Comparison of ENCODE assay signal across 12 mouse cellular contexts in genomic region chr11:63785281-63785886, GRCm38 (mm10).
DNase-seq lines count a peak whose midpoint lies in the region; ATAC-seq and TF ChIP-seq lines count a peak whose summit lies in the region.
"Had no signal": no experiment of that assay in that cellular context is flagged by ENCODE, and none has a peak within 500 bp of the region (broad histone marks: within the 10 kb centered on the region; RNA-seq: fewer than 3 reads in every experiment).

No protein-coding gene starts in this region.

- no peak overlapping the region for H3K27ac ChIP-seq in hindbrain, postnatal 0 days
- H3K27ac ChIP-seq: embryonic facial prominence, embryonic 15.5 days had no signal

- no peaks in the 10 kb centered on the region for H3K9me3 ChIP-seq in hindbrain, postnatal 0 days (ENCODE audit: low read length)
- H3K9me3 ChIP-seq: embryonic facial prominence, embryonic 15.5 days had no signal

- no peak overlapping the region for H3K9ac ChIP-seq in hindbrain, postnatal 0 days (replicated peaks; ENCODE audit: low read length)
- H3K9ac ChIP-seq: embryonic facial prominence, embryonic 15.5 days had no signal

- peak; percentile 7; the same call in 1 of the 2 replicates for ATAC-seq in hindbrain, postnatal 0 days

- WGBS in hindbrain, postnatal 0 days = 11% methylated on average over 8 of the region's 8 CpGs

- DNase-seq in Muller cell, postnatal 12 days (ENCODE audit: inconsistent ontology term) = peak; percentile 77
- DNase-seq in brain, adult 2 months (ENCODE audit: low read depth, low spot score) = peak; percentile 18
- peak; percentile 48 for DNase-seq in hindbrain, postnatal 0 days (ENCODE audit: low spot score)
- peak; percentile 7 to 22 for DNase-seq in kidney, postnatal 36 days
- DNase-seq in urinary bladder, postnatal 25 days (ENCODE audit: low spot score) = no peak
- DNase-seq in lung, postnatal 10 days = no peak
- DNase-seq in gastrocnemius, adult 8-10 months (ENCODE audit: low spot score in 2 of 2) = no peak
- DNase-seq: cerebellum, adult 8-10 months; layer of hippocampus, adult 9-11 months; lung, adult 18-20 months had no signal

- H3K36me3 ChIP-seq in hindbrain, postnatal 0 days (ENCODE audit: insufficient read depth, low read length) = no peaks in the 10 kb centered on the region
- H3K36me3 ChIP-seq: embryonic facial prominence, embryonic 15.5 days had no signal

- no peaks in the 10 kb centered on the region for H3K27me3 ChIP-seq in hindbrain, postnatal 0 days (ENCODE audit: insufficient read depth, low read length)

- H3K4me1 ChIP-seq in hindbrain, postnatal 0 days (ENCODE audit: insufficient read depth, low read length) = peaks cover 5% of the 10 kb centered on the region; the same call in 1 of the 2 replicates

- no peak overlapping the region for H3K4me3 ChIP-seq in hindbrain, postnatal 0 days (ENCODE audit: low read length)
- H3K4me3 ChIP-seq: embryonic facial prominence, embryonic 15.5 days had no signal

- H3K4me2 ChIP-seq in hindbrain, postnatal 0 days (ENCODE audit: low read depth, low read length) = no peak overlapping the region
- H3K4me2 ChIP-seq: embryonic facial prominence, embryonic 15.5 days; heart, embryonic 11.5 days had no signal

- TF ChIP-seq CTCF in hindbrain, postnatal 0 days (IDR thresholded peaks at IDR 0.05; ENCODE audit: low read depth) = no peak

Comparison
In these comparisons a context has a peak if more than half of its experiments do, and no peak if none do; other contexts are left out.
1. DNase-seq: peak in Muller cell, postnatal 12 days (single experiment), brain, adult 2 months (single experiment), hindbrain, postnatal 0 days (single experiment) and kidney, postnatal 36 days (2 of 2); none in urinary bladder, postnatal 25 days (single experiment), lung, postnatal 10 days (single experiment) and gastrocnemius, adult 8-10 months (0 of 2).